Comparison of ENCODE assay signal across 8 mouse cellular contexts in genomic region chr11:32435410-32436060, GRCm38 (mm10). TPM values are rescaled to one million over a fixed set of nuclear protein-coding genes. Genes with fewer than 3 reads are reported as not detected.
DNase-seq lines count a peak whose midpoint lies in the region; ATAC-seq lines count a peak whose summit lies in the region.

No protein-coding gene starts in this region.

- DNase-seq in urinary bladder, postnatal 25 days (ENCODE audit: low spot score): peak; percentile 37
- no peak for DNase-seq in urinary bladder, postnatal 10 days (ENCODE audit: low spot score)
- DNase-seq in heart, adult 9 months (ENCODE audit: low spot score in 2 of 2): peak; percentile 80
- peak; percentile 72 for DNase-seq in kidney, postnatal 10 days
- peak; percentile 55 for DNase-seq in ovary, adult 18-20 months (ENCODE audit: low spot score)
- DNase-seq in frontal cortex, postnatal 25 days (ENCODE audit: low spot score in 2 of 2): no peak
- no peak for DNase-seq in layer of hippocampus, adult 8-10 months (ENCODE audit: low spot score in 2 of 2)

- no peak for ATAC-seq in inflammation-experienced regulatory T-cells, adult 6 months

RNA-seq across cellular contexts. Expression of gene Ubtd2, which starts 19.6 kb away (rescaled TPM):
- polyA plus RNA-seq in inflammation-experienced regulatory T-cells, adult 6 months (2017; shearing (Covaris generic)): 1 to 10 TPM; 2.1 to 3.7 (median 2.9) TPM
- total RNA-seq in layer of hippocampus, adult 8-10 months (2022): 10 to 100 TPM; 26.3 to 28.8 (median 28.3) TPM

Comparison
In these comparisons a context has a peak if more than half of its experiments do, and no peak if none do; other contexts are left out.
1. DNase-seq: peak in urinary bladder, postnatal 25 days (single experiment), heart, adult 9 months (2 of 2), kidney, postnatal 10 days (single experiment) and ovary, adult 18-20 months (single experiment); none in urinary bladder, postnatal 10 days (single experiment), frontal cortex, postnatal 25 days (0 of 2) and layer of hippocampus, adult 8-10 months (0 of 2).